28 mouse cellular contexts compared by ENCODE assay signal in the genomic region with DNA sequence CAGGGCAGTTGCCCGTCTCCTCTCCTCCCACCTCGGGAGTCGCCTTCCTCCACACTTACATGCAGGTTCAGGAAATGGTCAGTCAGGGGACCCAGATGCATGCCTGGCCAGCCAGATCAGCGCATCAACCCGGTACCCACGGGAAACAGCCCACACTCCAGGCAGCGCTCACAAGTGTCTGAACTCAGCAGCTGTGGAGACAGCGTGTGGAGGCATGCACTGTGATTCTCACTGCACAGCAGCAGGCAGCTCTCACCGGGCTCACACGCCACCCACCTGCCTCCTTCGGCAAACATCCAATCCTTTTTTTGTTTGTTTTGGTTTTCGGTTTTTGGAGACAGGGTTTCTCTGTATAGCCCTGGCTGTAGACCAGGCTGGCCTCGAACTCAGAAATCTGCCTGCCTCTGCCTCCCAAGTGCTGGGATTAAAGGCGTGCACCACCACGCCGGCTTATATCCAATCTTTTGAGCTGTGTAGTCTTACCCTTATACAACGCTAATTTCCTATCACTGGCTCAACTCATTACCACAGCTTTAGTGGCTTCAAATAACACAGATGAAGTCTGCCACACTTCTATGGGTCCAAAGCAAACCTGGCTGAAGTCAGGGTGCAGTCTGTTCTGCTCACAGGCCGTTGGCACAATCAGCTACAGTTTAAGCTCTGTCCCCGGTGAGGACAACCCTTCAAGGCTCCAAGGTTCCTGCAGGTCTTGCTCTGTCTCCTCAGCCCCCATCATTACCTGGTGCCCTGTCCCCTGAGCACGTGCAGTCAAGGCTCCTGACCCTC. TPM values are rescaled to one million over a fixed set of nuclear protein-coding genes. Genes with fewer than 3 reads are reported as not detected.
DNase-seq lines count a peak whose midpoint lies in the region; ATAC-seq and TF ChIP-seq lines count a peak whose summit lies in the region.
"Had no signal": no experiment of that assay in that cellular context is flagged by ENCODE, and none has a peak within 500 bp of the region (broad histone marks: within the 10 kb centered on the region; RNA-seq: fewer than 3 reads in every experiment).

No protein-coding gene starts in this region.

- H3K79me2 ChIP-seq in heart, adult 2 months (replicated peaks; ENCODE audit: control insufficient read depth, insufficient read depth, low read length) = no peaks in the 10 kb centered on the region
- no peaks in the 10 kb centered on the region for H3K79me2 ChIP-seq in CH12.LX (replicated peaks; ENCODE audit: control insufficient read depth, extremely low read depth, insufficient read depth, poor library complexity, severe bottlenecking)

- H3K4me1 ChIP-seq in heart, embryonic 11.5 days (ENCODE audit: control insufficient read depth, insufficient read depth, low read length) = peaks cover 10% of the 10 kb centered on the region
- H3K4me1 ChIP-seq in heart, adult 2 months (ENCODE audit: control insufficient read depth, insufficient read depth, low read length) = no peaks in the 10 kb centered on the region
- no peaks in the 10 kb centered on the region for H3K4me1 ChIP-seq in liver, embryonic 12.5 days
- no peaks in the 10 kb centered on the region for H3K4me1 ChIP-seq in liver, embryonic 11.5 days (replicated peaks; ENCODE audit: control insufficient read depth, insufficient read depth, low read length)
- no peaks in the 10 kb centered on the region for H3K4me1 ChIP-seq in CH12.LX (ENCODE audit: control insufficient read depth in 1 of 2, insufficient read depth in 2 of 2)
- H3K4me1 ChIP-seq: hindbrain, embryonic 13.5 days; neural tube, embryonic 13.5 days had no signal

- dilution Hi-C loops in CH12.LX (cut with MboI; ENCODE audit: extremely low pct_ligation_motif_present, extremely low pct_unique_long_range_greater_than_20kb, low sequenced_read_pairs) = no loop called here

- 90% methylated on average over 20 of the region's 20 CpGs for WGBS in heart, embryonic 11.5 days (ENCODE audit: insufficient replicate concordance)
- WGBS in heart, adult 2 months = 78% methylated on average over 20 of the region's 20 CpGs
- 85% methylated on average over 20 of the region's 20 CpGs for WGBS in liver, embryonic 12.5 days (ENCODE audit: insufficient replicate concordance)
- 88% methylated on average over 20 of the region's 20 CpGs for WGBS in liver, embryonic 11.5 days

- no peak for TF ChIP-seq RAD21 in CH12.LX (IDR thresholded peaks at IDR 0.05; ENCODE audit: low read depth, low read length)

- H3K27ac ChIP-seq in heart, embryonic 11.5 days (ENCODE audit: low read depth, low read length) = 0 out of 2 replicates have a peak overlapping the region, but pooled peaks have one; percentile 7
- no peak overlapping the region for H3K27ac ChIP-seq in heart, adult 2 months
- H3K27ac ChIP-seq in liver, embryonic 12.5 days = peak overlapping the region; percentile 20; the same call in 1 of the 2 replicates
- no peak overlapping the region for H3K27ac ChIP-seq in liver, embryonic 11.5 days (ENCODE audit: low read depth, low read length)
- H3K27ac ChIP-seq in CH12.LX (ENCODE audit: insufficient read depth, low read depth) = no peak overlapping the region
- H3K27ac ChIP-seq: hindbrain, embryonic 13.5 days; liver, embryonic 14.5 days; macrophage; midbrain, embryonic 10.5 days; neural tube, embryonic 13.5 days had no signal

- in situ Hi-C loops in CH12.LX (cut with MboI; ENCODE audit: low pct_ligation_motif_present, low pct_unique_long_range_greater_than_20kb, low sequenced_read_pairs) = no loop called here

- no peaks in the 10 kb centered on the region for H3K9me3 ChIP-seq in heart, embryonic 11.5 days (replicated peaks; ENCODE audit: control insufficient read depth, low read length)
- no peaks in the 10 kb centered on the region for H3K9me3 ChIP-seq in liver, embryonic 12.5 days (replicated peaks)
- no peaks in the 10 kb centered on the region for H3K9me3 ChIP-seq in liver, embryonic 11.5 days (ENCODE audit: control insufficient read depth, low read length)
- no peaks in the 10 kb centered on the region for H3K9me3 ChIP-seq in CH12.LX (replicated peaks; ENCODE audit: low read length)
- H3K9me3 ChIP-seq: hindbrain, embryonic 13.5 days; midbrain, embryonic 10.5 days; neural tube, embryonic 13.5 days had no signal

- no peak for ATAC-seq in heart, embryonic 11.5 days (replicated peaks; ENCODE audit: insufficient number of reproducible peaks, low FRiP score, low TSS enrichment)
- no peak for ATAC-seq in liver, embryonic 12.5 days
- no peak for ATAC-seq in liver, embryonic 11.5 days (replicated peaks; ENCODE audit: low FRiP score)
- ATAC-seq: forebrain, embryonic 16.5 days had no signal

- no peak overlapping the region for H3K9ac ChIP-seq in heart, embryonic 11.5 days (ENCODE audit: low read depth, low read length)
- no peak overlapping the region for H3K9ac ChIP-seq in heart, adult 2 months (ENCODE audit: low read depth, low read length)
- H3K9ac ChIP-seq in liver, embryonic 12.5 days = no peak overlapping the region
- H3K9ac ChIP-seq in liver, embryonic 11.5 days (ENCODE audit: low read depth, low read length) = no peak overlapping the region
- no peak overlapping the region for H3K9ac ChIP-seq in CH12.LX (ENCODE audit: insufficient read depth, low read depth)
- H3K9ac ChIP-seq: hindbrain, embryonic 13.5 days; liver, embryonic 14.5 days; neural tube, embryonic 13.5 days had no signal

- TF ChIP-seq POLR2A in heart, adult 2 months (IDR thresholded peaks at IDR 0.05; ENCODE audit: insufficient read depth, low read depth, low read length) = no peak
- peak; percentile 26; the same call in 1 of the 2 replicates for TF ChIP-seq POLR2A in CH12.LX (IDR thresholded peaks at IDR 0.05; ENCODE audit: low read depth, low read length)

- TF ChIP-seq EP300 in heart, adult 2 months (IDR thresholded peaks at IDR 0.05; ENCODE audit: insufficient read depth, low read depth, low read length) = no peak
- no peak for TF ChIP-seq EP300 in CH12.LX (IDR thresholded peaks at IDR 0.05; ENCODE audit: low read length)

- intact Hi-C loops in heart, adult 2 months (cut with DNase I) = no loop called here

- DNase-seq in cerebellum, adult 9-11 months = peak; percentile 25
- DNase-seq in cerebellum, adult 11-12 months = no peak
- DNase-seq in heart, adult 2 months = no peak
- no peak for DNase-seq in liver, embryonic 11.5 days (ENCODE audit: low spot score)
- no peak for DNase-seq in CH12.LX (ENCODE audit: extremely low read depth)
- no peak for DNase-seq in retina, embryonic 14.5 days (ENCODE audit: low spot score)
- DNase-seq: adrenal gland, postnatal 14 days; gastrocnemius, postnatal 10 days; heart, postnatal 4 days; kidney, adult 11 months; kidney, postnatal 14 days; left cerebral cortex, postnatal 4 days; lung, adult 2 months; lung, postnatal 10 days; right cerebral cortex, postnatal 14 days; thymus, adult 2 months; thymus, postnatal 36 days had no signal

- no peak for TF ChIP-seq CTCF in heart, adult 2 months (IDR thresholded peaks at IDR 0.05)
- no peak for TF ChIP-seq CTCF in CH12.LX (conservative IDR thresholded peaks at IDR 0.05 in 1 of 2, IDR thresholded peaks at IDR 0.05 in 1 of 2; ENCODE audit: low read depth in 2 of 2, low read length in 2 of 2)

- no peaks in the 10 kb centered on the region for H3K27me3 ChIP-seq in heart, embryonic 11.5 days (ENCODE audit: control insufficient read depth, insufficient read depth, low read length)
- no peaks in the 10 kb centered on the region for H3K27me3 ChIP-seq in heart, adult 2 months (ENCODE audit: control insufficient read depth, insufficient read depth, low read length)
- H3K27me3 ChIP-seq in liver, embryonic 12.5 days (replicated peaks) = no peaks in the 10 kb centered on the region
- no peaks in the 10 kb centered on the region for H3K27me3 ChIP-seq in liver, embryonic 11.5 days (replicated peaks; ENCODE audit: control insufficient read depth, insufficient read depth, low read length)
- H3K27me3 ChIP-seq in CH12.LX (replicated peaks) = no peaks in the 10 kb centered on the region
- H3K27me3 ChIP-seq: hindbrain, embryonic 13.5 days; neural tube, embryonic 13.5 days had no signal

- H3K4me3 ChIP-seq in heart, embryonic 11.5 days (ENCODE audit: low read depth, low read length) = no peak overlapping the region
- H3K4me3 ChIP-seq in heart, adult 2 months = no peak overlapping the region
- no peak overlapping the region for H3K4me3 ChIP-seq in liver, embryonic 12.5 days
- H3K4me3 ChIP-seq in liver, embryonic 11.5 days (ENCODE audit: low read depth, low read length) = no peak overlapping the region
- H3K4me3 ChIP-seq in CH12.LX (replicated peaks in 1 of 3; ENCODE audit: low read depth in 2 of 3, low read length in 2 of 3, poor library complexity in 1 of 3) = no peak overlapping the region
- H3K4me3 ChIP-seq: erythroblast, embryonic 14.5 days; hindbrain, embryonic 13.5 days; midbrain, embryonic 10.5 days; neural tube, embryonic 13.5 days had no signal

- no peak overlapping the region for H3K4me2 ChIP-seq in heart, embryonic 11.5 days
- no peak overlapping the region for H3K4me2 ChIP-seq in liver, embryonic 12.5 days
- no peak overlapping the region for H3K4me2 ChIP-seq in liver, embryonic 11.5 days
- H3K4me2 ChIP-seq in CH12.LX (ENCODE audit: insufficient read depth, low read depth, poor library complexity, severe bottlenecking) = no peak overlapping the region
- H3K4me2 ChIP-seq: hindbrain, embryonic 13.5 days; neural tube, embryonic 13.5 days had no signal

- peaks cover 44% of the 10 kb centered on the region for H3K36me3 ChIP-seq in heart, embryonic 11.5 days (ENCODE audit: control insufficient read depth, insufficient read depth, low read length)
- no peaks in the 10 kb centered on the region for H3K36me3 ChIP-seq in heart, adult 2 months (ENCODE audit: control insufficient read depth, insufficient read depth, low read length)
- peaks cover 83% of the 10 kb centered on the region for H3K36me3 ChIP-seq in liver, embryonic 12.5 days
- peaks cover 51% of the 10 kb centered on the region for H3K36me3 ChIP-seq in liver, embryonic 11.5 days (ENCODE audit: control insufficient read depth, insufficient read depth, low read length)
- H3K36me3 ChIP-seq in CH12.LX (replicated peaks in 1 of 2; ENCODE audit: control insufficient read depth in 1 of 2, insufficient read depth in 1 of 2, low read length in 1 of 2) = peaks cover 90 to 93% of the 10 kb centered on the region in 2 experiments

RNA-seq across cellular contexts. Expression of gene Eif4a3, which starts 12.5 kb away (rescaled TPM):
- polyA plus RNA-seq in heart, embryonic 11.5 days (2014; fragmentation: Nextera tagmentation; extraction: Ambion mirVana) = 313 and 316 TPM in 2 replicates
- total RNA-seq in heart, adult 2 months (2021) = 10 to 100 TPM; 60.5 to 67.3 TPM
- polyA plus RNA-seq in heart, adult 2 months (2012; rRNA removed) = 59.9 and 95.2 TPM in 2 replicates
- polyA plus RNA-seq in liver, embryonic 12.5 days (2016; fragmentation: Nextera tagmentation; extraction: Ambion mirVana) = 247 and 262 TPM in 2 replicates
- 403 and 404 TPM in 2 replicates for polyA plus RNA-seq in liver, embryonic 11.5 days (2014; fragmentation: Nextera tagmentation; extraction: Ambion mirVana)
- 402 and 538 TPM in 2 replicates for total RNA-seq in CH12.LX (2012; rRNA removed)
- 400 and 449 TPM in 2 replicates for total RNA-seq in CH12.LX (2014; rRNA removed)
- 554 and 605 TPM in 2 replicates for polyA plus RNA-seq in CH12.LX (2012; ENCODE audit: insufficient read length, low read depth)

RNA-seq across cellular contexts. Expression of gene Gaa, which starts 19.7 kb away (rescaled TPM):
- polyA plus RNA-seq in heart, embryonic 11.5 days (2014; fragmentation: Nextera tagmentation; extraction: Ambion mirVana) = 49.6 and 62.9 TPM in 2 replicates
- 100 to 1,000 TPM in 1 of 2 experiments, 10 to 100 TPM in 1; 89.3 to 102 TPM for total RNA-seq in heart, adult 2 months (2021)
- polyA plus RNA-seq in heart, adult 2 months (2012; rRNA removed) = 165 and 186 TPM in 2 replicates
- polyA plus RNA-seq in liver, embryonic 12.5 days (2016; fragmentation: Nextera tagmentation; extraction: Ambion mirVana) = 26.4 and 27.3 TPM in 2 replicates
- polyA plus RNA-seq in liver, embryonic 11.5 days (2014; fragmentation: Nextera tagmentation; extraction: Ambion mirVana) = 40.5 and 42.5 TPM in 2 replicates
- total RNA-seq in CH12.LX (2012; rRNA removed) (80.8 and 105 TPM in 2 replicates), CH12.LX (2014; rRNA removed) (19.6 and 19.8 TPM in 2 replicates)
- polyA plus RNA-seq in CH12.LX (2012; ENCODE audit: insufficient read length, low read depth) = 91.0 and 93.2 TPM in 2 replicates

RNA-seq across cellular contexts. Expression of gene Card14, which starts 20.2 kb away (rescaled TPM):
- polyA plus RNA-seq in heart, embryonic 11.5 days (2014; fragmentation: Nextera tagmentation; extraction: Ambion mirVana) = 0.14 and 0.38 TPM in 2 replicates
- under 1 TPM in 1 of 2 experiments, not detected in 1; 0.11 TPM for total RNA-seq in heart, adult 2 months (2021)
- polyA plus RNA-seq in heart, adult 2 months (2012; rRNA removed) = 0.12 and 0.33 TPM in 2 replicates
- 0.23 and 0.26 TPM in 2 replicates for polyA plus RNA-seq in liver, embryonic 12.5 days (2016; fragmentation: Nextera tagmentation; extraction: Ambion mirVana)
- 0.32 and 0.37 TPM in 2 replicates for polyA plus RNA-seq in liver, embryonic 11.5 days (2014; fragmentation: Nextera tagmentation; extraction: Ambion mirVana)
- total RNA-seq in CH12.LX (2012; rRNA removed) = 0.63 and 1.1 TPM in 2 replicates
- not detected in 2 replicates for total RNA-seq in CH12.LX (2014; rRNA removed)
- polyA plus RNA-seq in CH12.LX (2012; ENCODE audit: insufficient read length, low read depth) = 0.16 TPM in 1 of 2 replicates, not detected in the other
- total RNA-seq: MEL had no signal
- polyA plus RNA-seq: forebrain, embryonic 11.5 days; midbrain, embryonic 10.5 days had no signal

RNA-seq across cellular contexts. Expression of gene Ccdc40, which starts 59.0 kb away (rescaled TPM):
- 3.5 and 4.0 TPM in 2 replicates for polyA plus RNA-seq in heart, embryonic 11.5 days (2014; fragmentation: Nextera tagmentation; extraction: Ambion mirVana)
- under 1 TPM in 1 of 2 experiments, not detected in 1; 0.21 TPM for total RNA-seq in heart, adult 2 months (2021)
- polyA plus RNA-seq in heart, adult 2 months (2012; rRNA removed) = 0.44 and 0.59 TPM in 2 replicates
- polyA plus RNA-seq in liver, embryonic 12.5 days (2016; fragmentation: Nextera tagmentation; extraction: Ambion mirVana) = 1.8 and 2.4 TPM in 2 replicates
- polyA plus RNA-seq in liver, embryonic 11.5 days (2014; fragmentation: Nextera tagmentation; extraction: Ambion mirVana) = 4.1 and 5.4 TPM in 2 replicates
- 0.80 and 1.3 TPM in 2 replicates for total RNA-seq in CH12.LX (2012; rRNA removed)
- 0.82 and 0.97 TPM in 2 replicates for total RNA-seq in CH12.LX (2014; rRNA removed)
- 1.2 and 1.4 TPM in 2 replicates for polyA plus RNA-seq in CH12.LX (2012; ENCODE audit: insufficient read length, low read depth)

RNA-seq across cellular contexts. Expression of gene Tbc1d16, which starts 59.1 kb away (rescaled TPM):
- polyA plus RNA-seq in heart, embryonic 11.5 days (2014; fragmentation: Nextera tagmentation; extraction: Ambion mirVana) = 4.1 and 4.7 TPM in 2 replicates
- 10 to 100 TPM; 61.0 to 73.7 TPM for total RNA-seq in heart, adult 2 months (2021)
- 26.0 and 53.7 TPM in 2 replicates for polyA plus RNA-seq in heart, adult 2 months (2012; rRNA removed)
- polyA plus RNA-seq in liver, embryonic 12.5 days (2016; fragmentation: Nextera tagmentation; extraction: Ambion mirVana) = 1.8 and 2.0 TPM in 2 replicates
- polyA plus RNA-seq in liver, embryonic 11.5 days (2014; fragmentation: Nextera tagmentation; extraction: Ambion mirVana) = 3.4 and 3.6 TPM in 2 replicates
- 9.4 and 15.9 TPM in 2 replicates for total RNA-seq in CH12.LX (2012; rRNA removed)
- 0.65 and 0.79 TPM in 2 replicates for total RNA-seq in CH12.LX (2014; rRNA removed)
- 2.4 and 2.7 TPM in 2 replicates for polyA plus RNA-seq in CH12.LX (2012; ENCODE audit: insufficient read length, low read depth)

Comparison
In these comparisons a context has a peak if more than half of its experiments do, and no peak if none do; other contexts are left out.
1. H3K27ac ChIP-seq: peak in heart, embryonic 11.5 days (single experiment) and liver, embryonic 12.5 days (single experiment); none in heart, adult 2 months (single experiment), liver, embryonic 11.5 days (single experiment) and CH12.LX (single experiment).